Mouse (Mus musculus): ENCODE data around the gene 7530416G11Rik.

GRCm38 (mm10) chr15:85489751-85490150 lies 13.3 kb downstream of the 7530416G11Rik start:
- TF ChIP-seq CTCF (conservative IDR thresholded peaks at IDR 0.05; ENCODE audit: low read length) (no peak), NANOG (IDR thresholded peaks at IDR 0.05; ENCODE audit: borderline replicate concordance, low read length) (no peak)
